Mouse (Mus musculus) neural tube, embryonic 13.5 days (tissue): Measurements from ENCODE around the gene Gnas. TPM values are rescaled to one million over a fixed set of nuclear protein-coding genes. Genes with fewer than 3 reads are reported as not detected.
A peak's percentile ranks its signal among the peaks of the same experiment; 100 is the strongest.

Experiments used
- ATAC-seq: fragments of 200-750 bp; cut with Nextera tagmentation; 2 replicates; pipeline ENCODE4 v1.8.0; 2017; ENCODE audit warnings: low read depth, mild to moderate bottlenecking, moderate TSS enrichment, moderate library complexity
- H3K27ac ChIP-seq: fragments of 300-500 bp; sonication (generic); replicated peaks from 2 replicates; pipeline ENCODE4 v1.5.1; 2015; ENCODE audit warnings: moderate library complexity, mild to moderate bottlenecking, inconsistent platforms
- H3K27me3 ChIP-seq: fragments of 300-500 bp; sonication (generic); 2 replicates; pipeline ENCODE4 v1.6.1; 2015; ENCODE audit warnings: mild to moderate bottlenecking, inconsistent platforms
- H3K36me3 ChIP-seq: fragments of 300-500 bp; sonication (generic); 2 replicates; pipeline ENCODE4 v1.6.1; 2015; ENCODE audit warnings: mild to moderate bottlenecking, inconsistent platforms
- H3K4me1 ChIP-seq: fragments of 300-500 bp; sonication (generic); replicated peaks from 2 replicates; pipeline ENCODE4 v1.6.1; 2015; ENCODE audit warnings: inconsistent platforms
- H3K4me2 ChIP-seq: fragments of 300-500 bp; sonication (generic); 2 replicates; pipeline ENCODE4 v1.6.1; 2015; ENCODE audit warnings: inconsistent platforms, mild to moderate bottlenecking, moderate library complexity
- H3K4me3 ChIP-seq: fragments of 300-500 bp; sonication (generic); 2 replicates; pipeline ENCODE4 v1.5.1; 2015; ENCODE audit warnings: mild to moderate bottlenecking, inconsistent platforms
- H3K9ac ChIP-seq: fragments of 300-500 bp; sonication (generic); 2 replicates; pipeline ENCODE4 v1.6.1; 2015; ENCODE audit warnings: moderate library complexity, mild to moderate bottlenecking, inconsistent platforms
- H3K9me3 ChIP-seq: fragments of 300-500 bp; sonication (generic); 2 replicates; pipeline ENCODE4 v1.6.1; 2016; ENCODE audit warnings: inconsistent platforms
- WGBS: fragments of 180-500 bp; shearing (Covaris S2); methylation state at CpG from one replicate; pipeline ENCODE4 v1.1.7; 2015; 5-methylcytosine and 5-hydroxymethylcytosine counted together
- polyA plus RNA-seq: library from polyadenylated mRNA; unstranded; fragments of >200 nt; fragmentation: Nextera tagmentation; extraction: Ambion mirVana; gene quantifications from 2 replicates; pipeline ENCODE4 v1.2.1, GENCODE M21; 2015

Gnas gene
- polyA plus RNA-seq, 1 experiment from 2014 or later: 1,617 TPM

- Histone ChIP-seq H3K4me3 (no peak overlapping the region), H3K9me3 (no peaks in the 10 kb centered on the region), H3K9ac (no peak overlapping the region), H3K27me3 (no peaks in the 10 kb centered on the region), H3K36me3 (peaks cover 22% of the 10 kb centered on the region), H3K4me2 (no peak overlapping the region), H3K27ac (no peak overlapping the region), H3K4me1 (no peaks in the 10 kb centered on the region)
- WGBS: 86% methylated on average over 2 of the region's 2 CpGs
- no peak for ATAC-seq
Measured at GRCm38 (mm10) chr2:174273961-174274360, 10.2 kb upstream of the Gnas start.

- H3K27ac ChIP-seq: no peak overlapping the region
- H3K9ac ChIP-seq: no peak overlapping the region
- H3K4me1 ChIP-seq: peaks cover 4% of the 10 kb centered on the region; the same call in 1 of the 2 replicates
- peaks cover 22% of the 10 kb centered on the region for H3K27me3 ChIP-seq
- H3K9me3 ChIP-seq: peaks cover 10% of the 10 kb centered on the region; the same call in 1 of the 2 replicates
- ATAC-seq: no peak
- WGBS: 82% methylated on average over 8 of the region's 8 CpGs
- H3K4me3 ChIP-seq: no peak overlapping the region
- H3K36me3 ChIP-seq: peaks cover 61% of the 10 kb centered on the region
- no peak overlapping the region for H3K4me2 ChIP-seq
Measured at GRCm38 (mm10) chr2:174279771-174280170, 4.3 kb upstream of the Gnas start.

- H3K4me2 ChIP-seq: peak overlapping the region; percentile 50
- H3K4me1 ChIP-seq: peaks cover 4% of the 10 kb centered on the region; the same call in 1 of the 2 replicates
- peaks cover 81% of the 10 kb centered on the region for H3K36me3 ChIP-seq
- H3K4me3 ChIP-seq: peak overlapping the region; percentile 28
- peaks cover 31% of the 10 kb centered on the region for H3K9me3 ChIP-seq
- no peak overlapping the region for H3K27ac ChIP-seq
- H3K9ac ChIP-seq: no peak overlapping the region
- ATAC-seq: no peak
- WGBS: 57% methylated on average over 11 of the region's 11 CpGs
- H3K27me3 ChIP-seq: peaks cover 58% of the 10 kb centered on the region
Measured at GRCm38 (mm10) chr2:174283341-174283740, 779 bp upstream of the Gnas start.

GRCm38 (mm10) chr2:174284807-174285457, 812 bp downstream of the Gnas start:
- Histone ChIP-seq H3K9ac (peak overlapping the region; percentile 46), H3K36me3 (peaks cover 80% of the 10 kb centered on the region), H3K4me3 (peak overlapping the region; percentile 28), H3K4me1 (peaks cover 11% of the 10 kb centered on the region), H3K27me3 (peaks cover 68% of the 10 kb centered on the region), H3K27ac (no peak overlapping the region), H3K9me3 (peaks cover 31% of the 10 kb centered on the region), H3K4me2 (peak overlapping the region; percentile 50)
- WGBS: 54% methylated on average over 58 of the region's 58 CpGs
- no peak for ATAC-seq

- WGBS: 40% methylated on average over 34 of the region's 34 CpGs
- no peak overlapping the region for H3K27ac ChIP-seq
- H3K4me3 ChIP-seq: peak overlapping the region; percentile 28
- peaks cover 68% of the 10 kb centered on the region for H3K27me3 ChIP-seq
- peaks cover 21% of the 10 kb centered on the region for H3K4me1 ChIP-seq
- H3K36me3 ChIP-seq: peaks cover 69% of the 10 kb centered on the region
- no peak overlapping the region for H3K9ac ChIP-seq
- peaks cover 31% of the 10 kb centered on the region for H3K9me3 ChIP-seq
- H3K4me2 ChIP-seq: peak overlapping the region; percentile 50
- no peak for ATAC-seq
Measured at GRCm38 (mm10) chr2:174285921-174286470, 1.9 kb downstream of the Gnas start.

GRCm38 (mm10) chr2:174287921-174288320, 3.8 kb downstream of the Gnas start:
- H3K27me3 ChIP-seq: peaks cover 63% of the 10 kb centered on the region
- H3K4me1 ChIP-seq: peaks cover 41% of the 10 kb centered on the region
- H3K9ac ChIP-seq: no peak overlapping the region
- no peak overlapping the region for H3K4me2 ChIP-seq
- peak overlapping the region; percentile 28; the same call in 1 of the 2 replicates for H3K4me3 ChIP-seq
- no peak for ATAC-seq
- H3K27ac ChIP-seq: no peak overlapping the region
- peaks cover 51% of the 10 kb centered on the region for H3K36me3 ChIP-seq
- 32% methylated on average over 7 of the region's 7 CpGs for WGBS
- peaks cover 31% of the 10 kb centered on the region for H3K9me3 ChIP-seq

GRCm38 (mm10) chr2:174288673-174289430, 4.7 kb downstream of the Gnas start:
- ATAC-seq: no peak
- no peak overlapping the region for H3K4me3 ChIP-seq
- H3K4me2 ChIP-seq: 0 out of 2 replicates have a peak overlapping the region, but pooled peaks have one; percentile 11
- 48% methylated on average over 12 of the region's 12 CpGs for WGBS
- peaks cover 30% of the 10 kb centered on the region for H3K9me3 ChIP-seq
- H3K27me3 ChIP-seq: peaks cover 55% of the 10 kb centered on the region
- no peak overlapping the region for H3K9ac ChIP-seq
- H3K4me1 ChIP-seq: peaks cover 48% of the 10 kb centered on the region
- H3K27ac ChIP-seq: no peak overlapping the region
- peaks cover 42% of the 10 kb centered on the region for H3K36me3 ChIP-seq

GRCm38 (mm10) chr2:174291029-174291661, 7.0 kb downstream of the Gnas start:
- H3K36me3 ChIP-seq: peaks cover 19% of the 10 kb centered on the region
- peak overlapping the region; percentile 39 for H3K4me3 ChIP-seq
- H3K27me3 ChIP-seq: peaks cover 32% of the 10 kb centered on the region
- peaks cover 48% of the 10 kb centered on the region for H3K4me1 ChIP-seq
- 58% methylated on average over 8 of the region's 8 CpGs for WGBS
- H3K27ac ChIP-seq: peak overlapping the region; percentile 61; the same call in 1 of the 2 replicates
- H3K9ac ChIP-seq: peak overlapping the region; percentile 68
- no peak for ATAC-seq
- H3K4me2 ChIP-seq: peak overlapping the region; percentile 73
- H3K9me3 ChIP-seq: peaks cover 28% of the 10 kb centered on the region

GRCm38 (mm10) chr2:174291662-174292030, 7.5 kb downstream of the Gnas start:
- 26% methylated on average over 2 of the region's 2 CpGs for WGBS
- no peak for ATAC-seq
- Histone ChIP-seq H3K9me3 (peaks cover 28% of the 10 kb centered on the region), H3K4me1 (peaks cover 53% of the 10 kb centered on the region), H3K36me3 (peaks cover 14% of the 10 kb centered on the region), H3K9ac (peak overlapping the region; percentile 68), H3K27me3 (peaks cover 29% of the 10 kb centered on the region), H3K4me3 (peak overlapping the region; percentile 39), H3K27ac (peak overlapping the region; percentile 73; the same call in 1 of the 2 replicates), H3K4me2 (peak overlapping the region; percentile 73)

GRCm38 (mm10) chr2:174294457-174294856, 10.3 kb downstream of the Gnas start:
- Histone ChIP-seq H3K9ac (peak overlapping the region; percentile 84), H3K27ac (peak overlapping the region; percentile 89), H3K4me1 (peaks cover 73% of the 10 kb centered on the region), H3K27me3 (peaks cover 30% of the 10 kb centered on the region), H3K4me2 (peak overlapping the region; percentile 58), H3K4me3 (peak overlapping the region; percentile 70), H3K36me3 (peaks cover 12% of the 10 kb centered on the region; the same call in 1 of the 2 replicates), H3K9me3 (peaks cover 52% of the 10 kb centered on the region)
- WGBS: 47% methylated on average over 8 of the region's 8 CpGs
- peak; percentile 32; the same call in 1 of the 2 replicates for ATAC-seq

GRCm38 (mm10) chr2:174295175-174295899, 11.2 kb downstream of the Gnas start:
- peak; percentile 87 for ATAC-seq
- peaks cover 73% of the 10 kb centered on the region for H3K4me1 ChIP-seq
- peak overlapping the region; percentile 70 for H3K4me3 ChIP-seq

More at GRCm38 (mm10) chr2:174295175-174295899, 11.2 kb downstream of the Gnas start:
- Histone ChIP-seq H3K4me2 (peak overlapping the region; percentile 61), H3K9ac (peak overlapping the region; percentile 84), H3K27ac (peak overlapping the region; percentile 89), H3K9me3 (peaks cover 61% of the 10 kb centered on the region), H3K27me3 (peaks cover 39% of the 10 kb centered on the region), H3K36me3 (peaks cover 12% of the 10 kb centered on the region)
- WGBS: 49% methylated on average over 36 of the region's 36 CpGs
